Mouse (Mus musculus) forebrain, embryonic 12.5 days (tissue): ENCODE measurements around the gene Foxn3. TPM values are rescaled to one million over a fixed set of nuclear protein-coding genes. Genes with fewer than 3 reads are reported as not detected.

ENCODE experiments used
- ATAC-seq: fragments of 200-750 bp; cut with Nextera tagmentation; 2 replicates; pipeline ENCODE4 v1.8.0; 2017; ENCODE audit warnings: moderate TSS enrichment; ENCODE audit not compliant: low FRiP score
- H3K27ac ChIP-seq: fragments of 300-500 bp; sonication (generic); 2 replicates; pipeline ENCODE4 v1.5.1; 2016; ENCODE audit warnings: mild to moderate bottlenecking
- H3K27me3 ChIP-seq: fragments of 300-500 bp; sonication (generic); 2 replicates; pipeline ENCODE4 v1.6.1; 2016; ENCODE audit warnings: mild to moderate bottlenecking
- H3K36me3 ChIP-seq: fragments of 300-500 bp; sonication (generic); replicated peaks from 2 replicates; pipeline ENCODE4 v1.6.1; 2016; ENCODE audit warnings: mild to moderate bottlenecking
- H3K4me1 ChIP-seq: fragments of 300-500 bp; sonication (generic); 2 replicates; pipeline ENCODE4 v1.6.1; 2016
- H3K4me2 ChIP-seq: fragments of 300-500 bp; sonication (generic); 2 replicates; pipeline ENCODE4 v1.6.1; 2016; ENCODE audit warnings: mild to moderate bottlenecking, moderate library complexity
- H3K4me3 ChIP-seq: fragments of 300-500 bp; sonication (generic); replicated peaks from 2 replicates; pipeline ENCODE4 v1.5.1; 2016; ENCODE audit warnings: mild to moderate bottlenecking
- H3K9ac ChIP-seq: fragments of 300-500 bp; sonication (generic); 2 replicates; pipeline ENCODE4 v1.6.1; 2016; ENCODE audit warnings: mild to moderate bottlenecking
- H3K9me3 ChIP-seq: fragments of 300-500 bp; sonication (generic); 2 replicates; pipeline ENCODE4 v1.6.1; 2016
- WGBS: fragments of 180-500 bp; shearing (Covaris S2); methylation state at CpG from one replicate; pipeline ENCODE4 v1.1.7; 2016; 5-methylcytosine and 5-hydroxymethylcytosine counted together
- polyA plus RNA-seq: library from polyadenylated mRNA; unstranded; fragments of >200 nt; fragmentation: Nextera tagmentation; extraction: Ambion mirVana; gene quantifications from 2 replicates; pipeline ENCODE4 v1.2.1, GENCODE M21; 2016

Gene Foxn3
- polyA plus RNA-seq, 1 experiment from 2014 or later, result 84.6 TPM

- Histone ChIP-seq H3K9me3 (peaks cover 7% of the 10 kb centered on the region; the same call in 1 of the 2 replicates), H3K27me3 (no peaks in the 10 kb centered on the region), H3K9ac (no peak overlapping the region), H3K27ac (no peak overlapping the region), H3K4me2 (no peak overlapping the region), H3K36me3 (peaks cover 17% of the 10 kb centered on the region), H3K4me3 (no peak overlapping the region), H3K4me1 (peaks cover 23% of the 10 kb centered on the region)
- no peak for ATAC-seq
- 91% methylated on average over 6 of the region's 6 CpGs for WGBS
These were observed 247.5 kb downstream of the Foxn3 start for GRCm38 (mm10) chr12:99315931-99316330.

DNA sequence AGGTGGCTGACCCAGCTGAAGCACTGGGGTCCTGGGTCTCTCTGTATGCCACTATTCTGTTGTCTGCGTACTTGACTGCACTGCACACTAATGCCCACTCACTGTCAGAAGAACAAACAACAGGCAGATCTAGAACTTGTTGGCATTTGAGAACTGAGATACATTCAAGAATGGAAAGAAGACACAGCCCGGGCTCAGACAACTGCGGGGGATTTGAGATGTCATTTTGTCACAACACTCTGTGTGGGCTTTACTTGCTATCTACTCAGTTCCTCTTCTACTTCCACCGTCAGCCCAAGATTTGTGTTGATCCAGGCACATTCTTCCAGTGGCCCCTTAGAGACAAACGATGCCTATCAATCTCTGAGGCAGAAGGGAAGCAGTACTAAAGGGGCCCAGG is 248.6 kb downstream of the Foxn3 start:
- 93% methylated on average over 5 of the region's 5 CpGs for WGBS
- H3K36me3 ChIP-seq, result peaks cover 17% of the 10 kb centered on the region
- H3K9me3 ChIP-seq, result peaks cover 7% of the 10 kb centered on the region; the same call in 1 of the 2 replicates
- H3K27me3 ChIP-seq, result no peaks in the 10 kb centered on the region
- H3K4me2 ChIP-seq, result no peak overlapping the region
- H3K9ac ChIP-seq, result no peak overlapping the region
- no peak overlapping the region for H3K27ac ChIP-seq
- no peak for ATAC-seq
- H3K4me3 ChIP-seq, result no peak overlapping the region
- H3K4me1 ChIP-seq, result peaks cover 29% of the 10 kb centered on the region

DNA sequence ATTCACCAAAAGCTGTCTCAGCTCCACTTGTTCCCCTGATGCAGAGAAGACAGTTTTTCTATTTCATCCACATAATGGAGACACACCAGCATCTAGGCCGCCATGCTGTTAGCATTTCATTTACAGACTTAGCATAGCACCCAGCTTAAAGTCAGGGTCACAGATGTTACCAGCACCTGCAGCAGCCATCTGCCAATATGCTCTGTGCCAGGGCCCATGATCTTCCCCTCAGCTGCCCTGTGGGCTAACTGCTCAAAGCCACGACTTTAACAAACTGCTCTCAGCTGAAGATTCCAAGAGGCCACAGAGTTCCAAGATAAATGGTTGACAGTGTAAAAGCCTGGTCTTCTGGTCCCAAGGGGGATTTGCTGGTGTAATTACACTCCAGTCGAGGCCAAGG is 252.1 kb downstream of the Foxn3 start:
- Histone ChIP-seq H3K27ac (peak overlapping the region; percentile 22; the same call in 1 of the 2 replicates), H3K9me3 (no peaks in the 10 kb centered on the region), H3K4me3 (no peak overlapping the region), H3K36me3 (peaks cover 5% of the 10 kb centered on the region; the same call in 1 of the 2 replicates), H3K4me2 (no peak overlapping the region), H3K9ac (no peak overlapping the region), H3K4me1 (peaks cover 52% of the 10 kb centered on the region), H3K27me3 (no peaks in the 10 kb centered on the region)
- ATAC-seq, result no peak
- 53% methylated on average over 3 of the region's 3 CpGs for WGBS

GRCm38 (mm10) chr12:99309937-99310336 is 253.4 kb downstream of the Foxn3 start:
- no peaks in the 10 kb centered on the region for H3K36me3 ChIP-seq
- H3K9me3 ChIP-seq, result no peaks in the 10 kb centered on the region
- H3K27ac ChIP-seq, result no peak overlapping the region
- ATAC-seq, result no peak
- no peaks in the 10 kb centered on the region for H3K27me3 ChIP-seq
- H3K4me1 ChIP-seq, result peaks cover 66% of the 10 kb centered on the region
- H3K4me2 ChIP-seq, result no peak overlapping the region
- no peak overlapping the region for H3K4me3 ChIP-seq
- H3K9ac ChIP-seq, result no peak overlapping the region
- 88% methylated on average over 5 of the region's 5 CpGs for WGBS

DNA sequence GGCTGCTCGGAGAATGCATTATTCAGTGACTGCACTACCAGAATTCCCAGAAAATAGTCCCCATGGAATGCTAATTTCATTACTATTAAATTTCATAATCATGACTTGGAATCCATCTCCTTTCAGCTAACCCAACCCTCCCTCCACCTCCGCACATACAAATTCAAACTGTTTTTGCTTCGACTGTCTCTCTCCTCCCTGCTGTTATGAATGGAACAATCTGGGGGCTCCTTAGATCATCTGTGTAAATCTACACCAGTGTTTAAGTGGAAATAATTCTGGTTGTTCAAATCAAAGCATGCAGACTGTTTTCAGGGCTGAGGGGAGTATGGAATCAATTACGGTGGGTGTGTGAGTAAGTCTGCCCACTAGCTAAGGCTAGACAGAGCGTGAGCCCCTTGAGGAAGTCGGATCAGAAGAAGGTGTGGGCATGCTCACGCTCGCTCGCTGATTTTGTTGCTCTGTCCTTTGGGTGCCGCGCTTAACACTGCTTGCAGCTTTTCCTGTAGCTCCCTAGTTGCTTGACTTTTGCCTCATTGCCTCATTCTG is 254.8 kb downstream of the Foxn3 start:
- peak overlapping the region; percentile 46; the same call in 1 of the 2 replicates for H3K27ac ChIP-seq
- H3K4me2 ChIP-seq, result no peak overlapping the region
- H3K4me1 ChIP-seq, result peaks cover 79% of the 10 kb centered on the region
- no peaks in the 10 kb centered on the region for H3K9me3 ChIP-seq
- H3K36me3 ChIP-seq, result no peaks in the 10 kb centered on the region
- H3K27me3 ChIP-seq, result no peaks in the 10 kb centered on the region
- ATAC-seq, result no peak
- no peak overlapping the region; the same call in 1 of the 2 replicates for H3K9ac ChIP-seq
- H3K4me3 ChIP-seq, result no peak overlapping the region
- WGBS, result 74% methylated on average over 11 of the region's 11 CpGs

GRCm38 (mm10) chr12:99306536-99307204 is 256.7 kb downstream of the Foxn3 start:
- no peaks in the 10 kb centered on the region for H3K36me3 ChIP-seq
- peak overlapping the region; percentile 80 for H3K27ac ChIP-seq
- H3K4me3 ChIP-seq, result no peak overlapping the region
- no peak for ATAC-seq
- H3K4me1 ChIP-seq, result peaks cover 76% of the 10 kb centered on the region
- H3K27me3 ChIP-seq, result no peaks in the 10 kb centered on the region
- H3K9ac ChIP-seq, result 0 out of 2 replicates have a peak overlapping the region, but pooled peaks have one; percentile 17
- peak overlapping the region; percentile 8; the same call in 1 of the 2 replicates for H3K4me2 ChIP-seq
- H3K9me3 ChIP-seq, result no peaks in the 10 kb centered on the region
- 58% methylated on average over 6 of the region's 6 CpGs for WGBS

DNA sequence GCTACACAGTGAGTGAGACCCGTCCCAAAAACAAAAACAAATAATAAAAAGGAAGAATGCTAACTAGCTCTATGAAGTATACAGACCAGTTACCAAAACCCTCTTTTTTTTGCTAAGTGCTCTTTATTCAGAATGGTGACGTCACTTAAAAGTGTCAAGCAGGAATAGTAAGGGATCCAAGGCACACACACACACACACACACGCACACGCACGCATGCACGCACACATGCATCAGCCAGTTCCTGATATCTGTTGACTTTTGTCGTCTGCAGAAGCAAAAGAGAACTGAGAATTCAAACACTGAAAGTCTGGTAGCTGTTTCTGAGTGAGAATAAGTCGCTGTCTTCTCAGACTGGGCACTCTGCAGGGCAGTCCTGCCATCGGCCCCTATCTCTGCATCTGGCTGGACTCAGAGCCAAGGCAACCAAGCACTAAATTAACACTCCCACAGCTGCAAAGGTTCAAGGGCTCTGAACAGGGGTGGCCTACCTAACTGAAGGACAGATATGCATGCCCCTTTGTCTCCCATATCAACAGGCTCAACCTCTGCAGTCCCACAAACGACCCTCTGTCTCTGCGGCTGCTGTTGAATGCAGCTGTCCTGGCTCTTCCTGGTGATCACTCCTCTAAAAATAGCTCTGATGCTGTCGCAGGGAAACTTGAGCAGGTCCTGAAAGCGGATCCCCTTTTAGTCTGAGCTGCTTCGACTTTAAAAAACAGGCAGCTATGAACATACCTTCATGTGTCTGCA is 257.4 kb downstream of the Foxn3 start:
- H3K27ac ChIP-seq, result peak overlapping the region; percentile 80
- no peaks in the 10 kb centered on the region for H3K27me3 ChIP-seq
- H3K9ac ChIP-seq, result 0 out of 2 replicates have a peak overlapping the region, but pooled peaks have one; percentile 17
- H3K4me3 ChIP-seq, result no peak overlapping the region
- H3K36me3 ChIP-seq, result no peaks in the 10 kb centered on the region
- WGBS, result 53% methylated on average over 14 of the region's 14 CpGs
- H3K4me1 ChIP-seq, result peaks cover 69% of the 10 kb centered on the region
- H3K9me3 ChIP-seq, result no peaks in the 10 kb centered on the region
- H3K4me2 ChIP-seq, result peak overlapping the region; percentile 8; the same call in 1 of the 2 replicates
- ATAC-seq, result no peak

- Histone ChIP-seq H3K9me3 (no peaks in the 10 kb centered on the region), H3K4me1 (peaks cover 68% of the 10 kb centered on the region), H3K4me3 (no peak overlapping the region), H3K27me3 (no peaks in the 10 kb centered on the region), H3K4me2 (no peak overlapping the region), H3K27ac (peak overlapping the region; percentile 80), H3K9ac (no peak overlapping the region), H3K36me3 (no peaks in the 10 kb centered on the region)
- peak; percentile 27; the same call in 1 of the 2 replicates for ATAC-seq
- 49% methylated on average over 2 of the region's 2 CpGs for WGBS
These were observed 258.1 kb downstream of the Foxn3 start for GRCm38 (mm10) chr12:99305324-99305723.

DNA sequence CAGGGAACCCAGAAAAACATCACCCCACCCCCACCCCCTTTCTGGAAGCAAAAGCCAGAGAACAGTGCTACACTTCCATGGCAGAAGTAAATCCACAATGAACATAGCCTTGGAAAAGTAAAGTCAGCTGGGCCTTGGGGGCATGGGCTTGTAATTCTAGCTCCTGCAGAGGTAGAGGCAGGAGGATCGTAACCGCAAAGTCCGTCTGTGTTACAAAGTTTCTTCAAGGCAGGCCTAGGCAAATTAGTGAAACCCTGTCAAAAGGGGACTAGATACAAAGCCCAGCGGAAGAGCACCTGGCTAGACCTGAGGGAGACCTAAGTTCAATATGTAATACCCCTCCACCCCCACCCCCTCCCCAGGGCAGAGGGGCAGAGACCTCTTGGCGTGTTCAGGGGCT is 259.3 kb downstream of the Foxn3 start:
- Histone ChIP-seq H3K27me3 (no peaks in the 10 kb centered on the region), H3K9ac (no peak overlapping the region), H3K4me2 (no peak overlapping the region), H3K9me3 (no peaks in the 10 kb centered on the region), H3K4me3 (no peak overlapping the region), H3K36me3 (no peaks in the 10 kb centered on the region), H3K4me1 (peaks cover 71% of the 10 kb centered on the region), H3K27ac (peak overlapping the region; percentile 21; the same call in 1 of the 2 replicates)
- no peak for ATAC-seq
- WGBS, result 79% methylated on average over 5 of the region's 5 CpGs

GRCm38 (mm10) chr12:99303581-99303980 is 259.8 kb downstream of the Foxn3 start:
- 31% methylated on average over 6 of the region's 6 CpGs for WGBS
- no peaks in the 10 kb centered on the region for H3K27me3 ChIP-seq
- no peaks in the 10 kb centered on the region for H3K9me3 ChIP-seq
- H3K4me1 ChIP-seq, result peaks cover 71% of the 10 kb centered on the region
- no peak for ATAC-seq
- H3K4me2 ChIP-seq, result no peak overlapping the region
- peak overlapping the region; percentile 21; the same call in 1 of the 2 replicates for H3K27ac ChIP-seq
- H3K9ac ChIP-seq, result no peak overlapping the region
- H3K36me3 ChIP-seq, result no peaks in the 10 kb centered on the region
- H3K4me3 ChIP-seq, result no peak overlapping the region

- ATAC-seq, result peak; percentile 61
These were observed 263.5 kb downstream of the Foxn3 start for GRCm38 (mm10) chr12:99299900-99300299.

More at GRCm38 (mm10) chr12:99299900-99300299, 263.5 kb downstream of the Foxn3 start:
- H3K4me1 ChIP-seq, result peaks cover 68% of the 10 kb centered on the region
- H3K27ac ChIP-seq, result peak overlapping the region; percentile 86
- 13% methylated on average over 4 of the region's 4 CpGs for whole genome bisulfite sequencing
- no peak overlapping the region for H3K9ac ChIP-seq
- H3K9me3 ChIP-seq, result no peaks in the 10 kb centered on the region
- H3K27me3 ChIP-seq, result no peaks in the 10 kb centered on the region
- 0 out of 2 replicates have a peak overlapping the region, but pooled peaks have one; percentile 4 for H3K4me2 ChIP-seq
- no peaks in the 10 kb centered on the region for H3K36me3 ChIP-seq
- H3K4me3 ChIP-seq, result no peak overlapping the region
